Mouse (Mus musculus) olfactory bulb, adult 2 months (tissue): ENCODE measurements around the gene Six5.

Source experiments
- CTCF ChIP-seq: fragments of 200-500 bp; IDR thresholded peaks from 2 replicates; pipeline ENCODE4 v1.5.1; 2012; ENCODE audit warnings: low read depth, mild to moderate bottlenecking, low read length, moderate library complexity; ENCODE audit not compliant: insufficient read depth
- POLR2A ChIP-seq: fragments of 200-500 bp; IDR thresholded peaks from 2 replicates; pipeline ENCODE4 v1.6.1; 2012; ENCODE audit warnings: mild to moderate bottlenecking, low read depth, low read length, moderate library complexity; ENCODE audit not compliant: insufficient read depth

- TF ChIP-seq CTCF (no peak), POLR2A (no peak)
These were observed 8.9 kb upstream of the Six5 start for GRCm38 (mm10) chr7:19085495-19085894.
